Mouse (Mus musculus): ENCODE measurements at regions not wholly inside any gene's neighbourhood (a gene's known extent, or its start where the extent isn't known, plus 50 kb on each side); places are given as distances from the start of the nearest gene placed in this dataset.

DNA sequence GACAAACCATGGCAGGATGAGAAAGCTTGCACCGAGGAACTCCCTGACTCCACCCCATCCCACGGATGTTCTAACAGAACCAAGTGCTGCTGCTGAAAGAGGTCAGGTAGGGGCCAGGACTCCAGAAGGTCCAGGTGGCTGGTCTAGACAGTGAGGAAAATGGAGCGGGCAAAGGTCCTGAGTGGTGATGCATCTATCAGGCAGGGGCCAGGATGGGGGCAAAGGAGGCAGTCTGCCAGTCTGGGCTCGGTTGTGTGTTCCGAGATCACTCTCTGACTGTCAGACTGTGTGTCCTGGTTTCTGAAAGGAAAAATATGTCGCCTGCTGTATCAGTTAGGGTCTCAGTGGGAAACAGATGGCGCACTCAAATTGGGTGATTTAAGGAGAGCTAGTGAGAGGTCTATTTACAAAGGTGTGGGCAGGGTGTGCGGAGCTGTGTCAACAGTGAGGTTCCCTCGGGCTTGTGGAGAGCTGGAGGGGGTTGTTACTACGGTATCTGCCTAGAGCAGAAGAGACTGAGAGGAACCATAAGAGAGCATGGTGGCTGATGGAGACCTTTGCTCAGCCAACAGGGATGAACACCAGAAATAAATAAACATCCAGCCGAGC is 168.3 kb upstream of the Csf3r start:
- no peak for TF ChIP-seq CTCF (IDR thresholded peaks at IDR 0.05; ENCODE audit: extremely low read depth, insufficient read depth, insufficient read length, insufficient replicate concordance)
- no peak for TF ChIP-seq POLR2A (IDR thresholded peaks at IDR 0.05; ENCODE audit: low read depth, low read length)

Measured in spleen, adult 2 months (tissue).